18 mouse cellular contexts compared by ENCODE assay signal in the genomic region with DNA sequence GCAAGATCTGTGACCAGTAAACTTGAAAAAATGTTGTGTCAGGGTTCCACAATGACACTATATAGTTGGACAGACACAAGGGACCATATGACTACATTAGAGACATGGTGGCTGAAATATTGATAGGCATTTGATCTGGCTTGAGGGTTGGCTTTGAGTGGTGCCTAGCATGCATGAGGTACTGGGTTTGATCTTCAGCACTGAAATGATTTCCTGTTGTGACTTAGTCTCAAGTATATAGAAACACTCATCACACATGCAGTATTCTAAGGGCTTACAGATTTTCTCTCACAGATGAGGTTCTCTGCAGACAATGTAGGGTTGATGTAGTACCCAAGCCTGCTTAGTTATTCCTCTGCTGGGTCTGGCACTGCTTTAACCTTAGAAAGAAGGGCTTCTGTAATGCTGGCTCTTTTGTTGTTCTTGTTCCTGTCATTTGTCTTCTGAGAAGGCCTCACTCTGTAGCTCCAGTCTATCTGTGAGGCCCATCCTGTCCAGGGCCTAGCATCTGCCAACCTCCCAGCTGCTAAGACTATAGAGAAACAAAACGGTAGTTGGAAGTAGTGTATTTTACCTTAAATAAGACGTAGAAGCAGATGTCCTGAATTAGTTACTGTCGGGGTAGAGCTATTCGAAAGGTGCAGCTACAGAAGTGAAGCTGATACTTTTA.
"Had no signal": no experiment of that assay in that cellular context is flagged by ENCODE, and none has a peak within 500 bp of the region (broad histone marks: within the 10 kb centered on the region; RNA-seq: fewer than 3 reads in every experiment).

No protein-coding gene starts in this region.

- H3K9ac ChIP-seq: lung, embryonic 14.5 days; midbrain, embryonic 13.5 days; midbrain, embryonic 15.5 days; neural tube, embryonic 13.5 days; neural tube, embryonic 15.5 days; stomach, embryonic 15.5 days had no signal

- H3K27ac ChIP-seq: macrophage; midbrain, embryonic 13.5 days; midbrain, embryonic 15.5 days; neural tube, embryonic 13.5 days; neural tube, embryonic 15.5 days; stomach, embryonic 15.5 days; stomach, postnatal 0 days had no signal

- H3K4me3 ChIP-seq: megakaryocyte, embryonic 14.5 days; midbrain, embryonic 13.5 days; midbrain, embryonic 15.5 days; neural tube, embryonic 13.5 days; neural tube, embryonic 15.5 days; stomach, embryonic 15.5 days had no signal

- H3K36me3 ChIP-seq: midbrain, embryonic 13.5 days; midbrain, embryonic 15.5 days; neural tube, embryonic 13.5 days; neural tube, embryonic 15.5 days; stomach, embryonic 15.5 days had no signal

- H3K4me1 ChIP-seq: midbrain, embryonic 13.5 days; midbrain, embryonic 15.5 days; stomach, embryonic 15.5 days had no signal

- DNase-seq: lung, adult 18-20 months; lung, embryonic 14.5 days; lung, postnatal 10 days; lung, postnatal 36 days; retina, postnatal 1 day; right cerebral cortex, adult 18-20 months; right cerebral cortex, postnatal 25 days; thymus, adult 2 months; thymus, postnatal 25 days; thymus, postnatal 4 days had no signal

- ATAC-seq: midbrain, embryonic 13.5 days; midbrain, embryonic 15.5 days had no signal

- H3K27me3 ChIP-seq: megakaryocyte, embryonic 14.5 days; midbrain, embryonic 13.5 days; midbrain, embryonic 15.5 days; neural tube, embryonic 13.5 days; neural tube, embryonic 15.5 days; stomach, embryonic 15.5 days had no signal
